Mouse (Mus musculus) MEL (cell line): ENCODE measurements around the gene Ints5. TPM values are rescaled to one million over a fixed set of nuclear protein-coding genes. Genes with fewer than 3 reads are reported as not detected.

ENCODE experiments used
- DNase-seq: peaks from one replicate; pipeline ENCODE4 v3.0.0; 2011; ENCODE audit warnings: low read depth, low spot score
- H3K27ac ChIP-seq: 2 replicates; pipeline ENCODE4 v1.5.1; 2012; ENCODE audit warnings: low read depth, mild to moderate bottlenecking, control low read depth, low read length, moderate library complexity; ENCODE audit not compliant: control insufficient read depth
- H3K27me3 ChIP-seq, 2 experiments: fragments of 150-350 bp in 1 of 2; sonication (generic) in 1 of 2; 2 replicates each; pipeline ENCODE4 v1.6.1; 2012; ENCODE audit warnings: low read length in 2 of 2, mild to moderate bottlenecking in 2 of 2, improper control_type of control experiment in 1 of 2, moderate library complexity in 1 of 2; ENCODE audit not compliant: insufficient read depth in 2 of 2, control insufficient read depth in 1 of 2
- H3K36me3 ChIP-seq, 2 experiments: 2 replicates each; pipeline ENCODE4 v1.6.1; 2012 to 2014; ENCODE audit warnings: low read length in 2 of 2, improper control_type of control experiment in 1 of 2, inconsistent platforms in 1 of 2, mild to moderate bottlenecking in 1 of 2; ENCODE audit not compliant: insufficient read depth in 2 of 2, control insufficient read depth in 1 of 2
- H3K4me1 ChIP-seq, 2 experiments: fragments of 150-350 bp in 1 of 2; sonication (generic) in 1 of 2; 2 replicates each; pipeline ENCODE4 v1.6.1; 2012; ENCODE audit warnings: low read length in 2 of 2, improper control_type of control experiment in 1 of 2, mild to moderate bottlenecking in 1 of 2; ENCODE audit not compliant: insufficient read depth in 2 of 2, control insufficient read depth in 1 of 2
- H3K4me3 ChIP-seq, 2 experiments: fragments of 150-350 bp in 1 of 2; sonication (generic) in 1 of 2; 2 replicates each; pipeline ENCODE4 v1.5.1; 2012; ENCODE audit warnings: low read depth in 2 of 2, low read length in 2 of 2, mild to moderate bottlenecking in 2 of 2, moderate library complexity in 2 of 2, control low read depth in 1 of 2, improper control_type of control experiment in 1 of 2; ENCODE audit not compliant: control insufficient read depth in 1 of 2, insufficient read depth in 1 of 2
- H3K79me2 ChIP-seq: 2 replicates; pipeline ENCODE4 v1.6.1; 2012; ENCODE audit warnings: mild to moderate bottlenecking, low read length, moderate library complexity; ENCODE audit not compliant: control insufficient read depth, poor library complexity, insufficient read depth
- H3K9ac ChIP-seq: 2 replicates; pipeline ENCODE4 v1.6.1; 2012; ENCODE audit warnings: low read depth, mild to moderate bottlenecking, control low read depth, low read length, moderate library complexity; ENCODE audit not compliant: control insufficient read depth, poor library complexity, severe bottlenecking
- H3K9me3 ChIP-seq: fragments of 150-350 bp; sonication (generic); replicated peaks from 2 replicates; pipeline ENCODE4 v1.6.1; 2012; ENCODE audit warnings: mild to moderate bottlenecking, low read length, improper control_type of control experiment, moderate library complexity; ENCODE audit not compliant: insufficient read depth
- CHD1 ChIP-seq: IDR thresholded peaks from 2 replicates; pipeline ENCODE4 v1.6.1; 2012; ENCODE audit warnings: low read depth, mild to moderate bottlenecking, inconsistent platforms, low read length, improper control_type of control experiment
- CTCF ChIP-seq, 3 experiments: IDR thresholded peaks in 2 of 3; conservative IDR thresholded peaks in 1 of 3; 2 replicates each; pipeline ENCODE4 v1.5.1; 2011 to 2012; ENCODE audit warnings: low read length in 3 of 3, low read depth in 2 of 3, mild to moderate bottlenecking in 2 of 3, improper control_type of control experiment in 1 of 3, inconsistent platforms in 1 of 3, mixed read lengths in 1 of 3, moderate library complexity in 1 of 3; ENCODE audit not compliant: control insufficient read depth in 1 of 3, insufficient read depth in 1 of 3, poor library complexity in 1 of 3, severe bottlenecking in 1 of 3
- E2F4 ChIP-seq: IDR thresholded peaks from 2 replicates; pipeline ENCODE4 v1.6.1; 2011; ENCODE audit warnings: low read depth, low read length, improper control_type of control experiment, borderline replicate concordance
- EP300 ChIP-seq, 2 experiments: IDR thresholded peaks; 2 replicates each; pipeline ENCODE4 v1.6.1; 2011; ENCODE audit warnings: improper control_type of control experiment in 2 of 2, low read length in 2 of 2, low read depth in 1 of 2, mild to moderate bottlenecking in 1 of 2
- GATA1 ChIP-seq: IDR thresholded peaks from 2 replicates; pipeline ENCODE4 v1.6.1; 2011; ENCODE audit warnings: low read depth, low read length, improper control_type of control experiment
- HCFC1 ChIP-seq: IDR thresholded peaks from 2 replicates; pipeline ENCODE4 v1.6.1; 2012; ENCODE audit warnings: low read depth, mild to moderate bottlenecking, inconsistent platforms, low read length, improper control_type of control experiment, moderate library complexity
- KAT2A ChIP-seq: conservative IDR thresholded peaks from 2 replicates; pipeline ENCODE4 v1.6.1; 2012; ENCODE audit warnings: low read depth, low read length, improper control_type of control experiment, inconsistent platforms
- MAX ChIP-seq: IDR thresholded peaks from 2 replicates; pipeline ENCODE4 v1.6.1; 2011; ENCODE audit warnings: low read length, improper control_type of control experiment
- MEF2A ChIP-seq: IDR thresholded peaks from 2 replicates; pipeline ENCODE4 v1.6.1; 2014; ENCODE audit warnings: low read depth, mild to moderate bottlenecking, inconsistent platforms, low read length, improper control_type of control experiment; ENCODE audit not compliant: poor library complexity, insufficient replicate concordance, severe bottlenecking; ENCODE audit errors: extremely low read depth
- MXI1 ChIP-seq: IDR thresholded peaks from 2 replicates; pipeline ENCODE4 v1.6.1; 2011; ENCODE audit warnings: mild to moderate bottlenecking, low read depth, low read length, improper control_type of control experiment
- MYB ChIP-seq: IDR thresholded peaks from 2 replicates; pipeline ENCODE4 v1.6.1; 2011; ENCODE audit warnings: mild to moderate bottlenecking, low read depth, low read length, improper control_type of control experiment
- MYC ChIP-seq: IDR thresholded peaks from 2 replicates; pipeline ENCODE4 v1.6.1; 2011; ENCODE audit warnings: low read depth, mild to moderate bottlenecking, low read length, improper control_type of control experiment, moderate library complexity
- NELFE ChIP-seq: IDR thresholded peaks from 2 replicates; pipeline ENCODE4 v1.6.1; 2011; ENCODE audit warnings: low read depth, low read length, improper control_type of control experiment
- POLR2AphosphoS5 ChIP-seq: IDR thresholded peaks from 2 replicates; pipeline ENCODE4 v1.6.1; 2012; ENCODE audit warnings: low read depth, borderline replicate concordance, mild to moderate bottlenecking, inconsistent platforms, low read length, moderate library complexity, mixed read lengths
- RAD21 ChIP-seq: IDR thresholded peaks from 2 replicates; pipeline ENCODE4 v1.6.1; 2011; ENCODE audit warnings: mild to moderate bottlenecking, low read depth, low read length, improper control_type of control experiment
- TAL1 ChIP-seq: IDR thresholded peaks from 2 replicates; pipeline ENCODE4 v1.6.1; 2012; ENCODE audit warnings: mild to moderate bottlenecking, inconsistent platforms, low read length, moderate library complexity, mixed read lengths
- UBTF ChIP-seq: IDR thresholded peaks from 2 replicates; pipeline ENCODE4 v1.6.1; 2012; ENCODE audit warnings: low read depth, mild to moderate bottlenecking, inconsistent platforms, low read length, improper control_type of control experiment, moderate library complexity, borderline replicate concordance; ENCODE audit not compliant: insufficient read depth
- ZMIZ1 ChIP-seq: IDR thresholded peaks from 2 replicates; pipeline ENCODE4 v1.6.1; 2012; ENCODE audit warnings: low read depth, mild to moderate bottlenecking, inconsistent platforms, low read length, improper control_type of control experiment, moderate library complexity
- ZNF384 ChIP-seq: IDR thresholded peaks from 2 replicates; pipeline ENCODE4 v1.6.1; 2012; ENCODE audit warnings: low read depth, mild to moderate bottlenecking, inconsistent platforms, low read length, improper control_type of control experiment
- polyA plus RNA-seq, 2 experiments: library from polyadenylated mRNA; stranded (reverse) in 1 of 2; unstranded in 1 of 2; fragments of >175 nt in 1 of 2; fragments of >200 nt in 1 of 2; gene quantifications; 2 replicates each; pipeline versions ENCODE4 v1.2.1 to v1.2.4; 2012; ENCODE audit warnings: low replicate concordance in 2 of 2, low read depth in 1 of 2; ENCODE audit not compliant: insufficient read length in 2 of 2, insufficient read depth in 1 of 2, missing spikeins in 1 of 2
- total RNA-seq: library from RNA; depleted of rRNA; stranded (reverse); fragments of 300-350 nt; gene quantifications from 2 replicates; pipeline ENCODE4 v1.2.3, GENCODE M21; 2012

Gene Ints5
- total and polyA plus RNA-seq, 3 experiments: 43.9 to 51.5 TPM; not detected in 1

DNA sequence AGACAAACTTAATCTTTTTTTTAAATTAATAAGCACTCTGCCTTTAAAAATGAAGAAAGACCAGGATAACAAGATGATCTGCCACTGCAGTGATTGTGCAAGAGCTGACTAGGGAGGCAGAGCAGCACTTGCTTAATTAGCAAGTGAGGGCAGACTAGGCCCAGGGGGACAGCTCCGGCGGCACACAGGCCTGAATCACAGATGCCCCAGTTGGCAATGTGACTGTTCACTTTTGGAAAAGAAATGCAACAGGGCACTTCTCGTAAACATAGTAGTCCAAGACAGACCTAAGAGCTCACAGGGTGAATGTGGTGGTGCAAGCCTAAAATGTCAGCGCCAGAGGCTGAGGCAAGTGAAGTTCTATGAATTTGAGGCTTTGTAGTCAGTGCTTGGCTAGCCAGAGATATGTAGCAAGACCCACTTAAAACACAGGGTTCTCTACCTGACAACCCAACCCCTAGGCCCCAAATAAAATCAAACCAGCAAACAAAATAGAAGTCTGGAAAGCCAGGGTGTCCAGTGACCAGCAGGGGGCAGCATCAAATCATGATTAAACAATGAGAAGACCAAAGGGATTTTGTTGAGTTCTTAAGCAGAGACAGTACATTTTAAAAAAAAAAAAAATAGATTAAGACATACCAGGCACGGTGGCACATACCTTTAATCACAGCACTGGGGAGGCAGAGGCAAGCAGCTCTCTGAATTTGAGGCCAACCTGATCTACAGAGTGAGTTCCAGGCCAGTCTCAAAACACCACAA lies 48.3 kb upstream of the Ints5 start (continued):
- TF ChIP-seq CHD1 (no peak), RAD21 (peak; percentile 80), MYC (no peak), KAT2A (no peak), MXI1 (no peak), ZNF384 (peak; percentile 82), HCFC1 (no peak), ZMIZ1 (no peak), E2F4 (no peak), NELFE (no peak)

GRCm38 (mm10) chr19:8848356-8848755 lies 44.4 kb upstream of the Ints5 start:
- Histone ChIP-seq H3K4me1 (no peaks in the 10 kb centered on the region), H3K36me3 (peaks cover 0 to 2% of the 10 kb centered on the region in 2 experiments; a peak in 2 of 4 replicates), H3K27ac (no peak overlapping the region), H3K27me3 (no peaks in the 10 kb centered on the region), H3K79me2 (no peaks in the 10 kb centered on the region), H3K9ac (no peak overlapping the region), H3K9me3 (no peaks in the 10 kb centered on the region), H3K4me3 (no peak overlapping the region)
- TF ChIP-seq MEF2A (no peak), GATA1 (no peak), MAX (no peak), CHD1 (no peak), E2F4 (no peak), RAD21 (no peak), TAL1 (no peak)
- DNase-seq: no peak

DNA sequence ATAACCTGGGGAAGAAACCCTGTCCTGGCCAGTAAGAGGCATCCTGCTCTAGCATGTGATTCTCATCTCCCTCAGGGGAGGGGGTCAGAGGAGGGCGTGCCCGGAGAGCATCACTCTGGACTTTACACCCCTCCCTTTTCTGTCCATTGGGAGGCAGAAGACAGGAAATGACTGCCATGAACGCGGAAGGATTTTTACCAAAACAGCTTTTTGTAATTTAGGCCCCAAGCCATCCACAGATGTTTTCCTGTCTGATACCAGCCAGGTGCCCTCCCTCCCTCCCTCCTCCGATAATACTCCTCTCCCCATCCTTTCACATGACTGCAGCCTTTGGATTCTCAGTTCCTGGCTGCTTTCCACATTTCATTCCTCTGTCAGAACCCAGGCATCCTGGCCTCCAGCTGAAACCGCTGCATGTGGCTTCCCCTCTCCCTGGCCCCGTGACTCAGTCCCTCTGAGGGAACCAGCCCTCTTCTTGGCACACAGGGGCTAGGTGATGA lies 42.4 kb upstream of the Ints5 start, which contains the start of gene Lrrn4cl:
Gene Lrrn4cl (plus strand): TSS at position 367 of the 500 bp plus-strand sequence.
- Histone ChIP-seq H3K4me3 (no peak within 1 kb of the TSS), H3K9me3 (no peaks in the 10 kb centered on the region)
- TF ChIP-seq POLR2AphosphoS5 (no peak), CTCF (IDR thresholded peaks at IDR 0.05 in 2 of 3, conservative IDR thresholded peaks at IDR 0.05 in 1 of 3; ENCODE audit: control insufficient read depth in 1 of 3, insufficient read depth in 1 of 3, low read depth in 2 of 3, low read length in 3 of 3, poor library complexity in 1 of 3, severe bottlenecking in 1 of 3) (no peak), UBTF (no peak), EP300 (IDR thresholded peaks at IDR 0.05; ENCODE audit: low read depth in 1 of 2, low read length in 2 of 2) (no peak), MYB (no peak)
- TF ChIP-seq, all 39 proteins: peak for 0
- no peak within 1 kb of the TSS for H3K27ac ChIP-seq
- H3K9ac ChIP-seq: no peak within 1 kb of the TSS
- H3K27me3 ChIP-seq: no peaks in the 10 kb centered on the region
- no peaks in the 10 kb centered on the region for H3K4me1 ChIP-seq
- H3K79me2 ChIP-seq: no peaks in the 10 kb centered on the region
- H3K36me3 ChIP-seq: no peaks in the 10 kb centered on the region; a peak in 2 of 4 replicates
- no peak for DNase-seq
